Mouse (Mus musculus) ovary, adult 18-20 months (tissue): Measurements from ENCODE around the gene Rpp21.

ENCODE experiments used
- DNase-seq: peaks from one replicate; pipeline ENCODE4 v3.0.0; 2022; ENCODE audit warnings: low spot score, mixed read lengths

Gene Rpp21

GRCm38 (mm10) chr17:36257969-36258368 is at the start of gene Rpp21:
Gene Rpp21 (minus strand): TSS chr17:36258069.
- no peak for DNase-seq

DNA sequence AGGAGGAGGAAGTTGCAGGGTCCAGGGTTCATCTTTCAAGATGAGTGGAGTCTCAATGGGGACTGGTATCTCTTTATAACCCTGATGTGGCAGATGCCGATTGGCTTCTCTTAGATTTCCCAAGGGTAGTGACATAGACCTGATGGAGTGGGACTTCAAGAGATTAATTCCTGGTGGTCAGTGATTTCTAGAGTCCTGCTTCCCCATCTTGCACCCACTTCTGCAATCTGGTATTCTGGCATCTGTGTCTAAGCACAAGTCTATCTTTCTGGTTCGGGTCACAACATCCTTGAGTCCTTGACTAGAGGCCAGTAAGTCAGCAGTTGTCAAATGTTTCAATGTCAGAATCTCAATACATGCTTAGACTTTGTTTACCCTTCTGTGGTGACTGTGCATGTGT is 28.5 kb upstream of the Rpp21 start, which contains the start of gene H2-M10.2:
TSS of gene H2-M10.2 (minus strand) at position 101 of the 400 bp plus-strand sequence.
- DNase-seq = no peak

DNA sequence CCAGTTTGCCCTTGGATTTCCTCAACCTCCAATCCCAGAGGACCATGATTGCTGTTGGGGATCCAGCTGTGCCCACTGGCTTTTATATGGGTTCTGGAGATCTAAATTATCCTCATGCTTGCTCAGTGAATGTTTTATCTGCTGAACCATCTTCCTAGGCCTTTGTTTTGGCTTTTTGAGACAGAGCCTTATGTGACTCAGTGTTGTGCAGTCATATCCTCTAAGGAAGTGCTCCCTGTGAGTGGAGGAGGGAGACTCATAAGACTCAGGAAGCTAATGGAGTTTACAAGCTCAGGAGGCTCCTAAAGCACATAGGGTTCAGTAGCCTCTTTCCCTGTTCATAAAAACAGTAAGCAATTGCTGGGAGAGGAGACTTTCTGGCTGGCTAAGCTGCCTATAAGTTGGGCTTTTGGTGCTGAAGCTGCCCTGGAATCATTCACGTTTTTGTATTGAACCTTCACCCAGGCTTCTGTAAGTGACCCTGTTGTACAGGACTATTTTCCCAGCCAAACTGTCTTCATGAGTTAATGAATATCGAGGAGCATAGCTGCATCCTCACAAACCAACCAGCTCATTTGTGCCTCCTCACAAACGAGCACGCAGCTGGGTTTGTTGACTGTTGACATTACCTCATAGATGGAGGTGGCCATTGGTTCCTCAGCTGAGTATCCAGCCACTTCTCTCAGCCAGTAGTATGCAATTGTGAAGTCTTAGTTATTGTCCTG is 23.8 kb upstream of the Rpp21 start:
- no peak for DNase-seq

- no peak for DNase-seq
Observed at GRCm38 (mm10) chr17:36274776-36275175, 16.9 kb upstream of the Rpp21 start.

DNA sequence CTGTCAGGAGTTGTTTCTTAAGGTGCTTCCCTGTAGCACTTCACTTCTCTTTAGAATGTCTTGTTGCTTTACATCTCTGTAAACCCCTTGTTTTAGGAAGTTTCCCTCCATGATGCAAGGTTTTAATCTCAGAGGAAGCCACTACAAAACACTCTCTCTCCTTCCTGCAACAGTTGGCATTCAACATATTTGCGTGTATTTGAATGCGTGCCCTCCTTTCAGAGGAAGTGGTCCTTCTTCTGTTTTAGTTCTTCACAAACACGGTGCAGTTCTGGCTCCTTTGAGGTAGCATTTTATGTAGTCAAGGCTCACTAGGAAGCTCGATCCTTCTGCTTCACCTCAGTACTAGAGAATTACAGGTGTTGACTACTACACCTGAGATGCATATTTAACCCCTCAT is 15.9 kb upstream of the Rpp21 start:
- DNase-seq = no peak

GRCm38 (mm10) chr17:36272643-36273366 is 14.9 kb upstream of the Rpp21 start:
- DNase-seq = no peak

DNA sequence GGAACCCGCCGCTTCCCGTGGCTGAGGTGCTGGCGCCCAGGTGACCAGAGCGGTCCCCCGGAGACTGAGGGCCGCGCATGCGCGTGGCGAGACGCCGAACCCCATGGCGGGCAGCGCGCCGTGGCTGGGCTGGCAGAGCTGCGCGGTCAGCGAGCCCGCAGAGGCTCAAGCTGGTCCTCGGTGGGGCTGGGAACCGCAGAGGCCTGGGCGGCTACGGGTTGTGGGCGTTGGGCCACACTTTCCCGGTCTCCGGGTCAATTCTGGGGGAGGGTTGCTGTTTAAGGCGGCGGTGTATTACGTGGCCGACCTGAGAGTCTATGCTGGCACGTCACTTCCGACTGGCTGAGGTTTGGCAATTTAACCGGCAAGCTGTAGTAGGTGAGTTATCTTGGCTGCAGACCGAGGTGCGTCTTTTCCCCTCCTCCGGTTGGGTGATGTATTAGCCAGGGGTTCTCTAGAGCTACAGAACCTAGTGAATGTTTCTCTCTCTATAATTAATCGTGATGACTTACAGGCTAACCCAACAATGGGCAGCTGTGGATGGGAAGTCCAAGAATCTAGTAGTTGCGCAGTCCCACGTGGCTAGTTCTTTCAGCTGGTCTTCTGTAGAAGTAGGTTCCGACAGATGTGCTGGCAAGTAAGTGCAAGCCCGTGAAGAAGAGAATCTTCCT is 13.9 kb upstream of the Rpp21 start, which contains the start of gene Trim39:
TSS of gene Trim39 (minus strand) at position 662 of the 671 bp plus-strand sequence.
- DNase-seq = peak; percentile 61

- DNase-seq = peak; percentile 74
Observed at GRCm38 (mm10) chr17:36270956-36271585, 13.2 kb upstream of the Rpp21 start.

DNA sequence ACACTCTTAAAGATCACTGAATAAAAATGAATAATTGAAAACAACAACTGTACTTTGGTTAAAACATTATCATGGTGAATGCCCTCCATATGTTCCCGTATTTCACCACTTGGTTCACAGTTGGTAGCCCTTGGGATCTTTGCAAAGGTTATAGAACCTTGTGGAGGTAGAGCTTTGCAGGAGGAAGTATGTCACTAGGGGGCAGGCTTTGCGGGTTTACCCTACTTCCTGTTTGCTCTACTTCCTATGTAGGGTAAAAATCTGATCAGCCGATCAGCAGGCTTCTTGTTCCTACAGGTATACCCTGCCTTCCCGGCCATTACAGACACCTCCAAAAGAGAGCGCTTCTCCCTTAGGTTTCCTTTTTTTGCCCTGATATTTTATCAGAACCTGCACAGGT is 8.0 kb upstream of the Rpp21 start:
- no peak for DNase-seq

DNA sequence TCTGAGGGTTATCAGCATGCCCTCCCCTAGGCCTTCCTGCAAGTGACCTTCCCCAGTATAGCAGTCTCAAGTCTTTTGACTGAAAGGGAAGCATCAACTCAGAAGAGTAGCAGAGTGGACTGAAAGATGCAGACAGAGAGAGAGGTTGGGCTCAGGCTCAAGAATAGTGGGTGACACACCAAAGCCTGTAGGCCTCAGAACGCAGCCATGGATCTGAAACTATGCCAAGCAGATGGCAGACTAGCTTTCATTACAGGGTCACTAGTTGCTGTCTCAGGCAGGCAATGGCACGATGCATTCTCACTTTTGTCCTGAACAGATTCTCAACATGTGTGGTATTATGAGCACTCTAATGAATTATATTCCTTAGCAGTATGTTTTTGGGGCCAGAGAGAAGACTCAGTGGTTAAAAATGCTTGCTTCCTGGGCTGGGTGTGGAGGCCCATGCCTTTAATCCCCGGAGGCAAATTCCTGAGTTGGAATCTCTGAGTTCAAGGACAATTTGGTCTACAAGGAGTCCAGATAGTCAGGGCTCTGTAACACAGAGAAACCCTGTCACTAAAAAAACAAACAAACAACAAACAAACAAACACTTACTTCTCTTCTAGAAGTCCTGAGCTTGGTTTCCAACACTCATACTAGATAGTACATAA is 6.5 kb upstream of the Rpp21 start:
- no peak for DNase-seq

- no peak for DNase-seq
Observed at GRCm38 (mm10) chr17:36261511-36262166, 3.8 kb upstream of the Rpp21 start.

DNA sequence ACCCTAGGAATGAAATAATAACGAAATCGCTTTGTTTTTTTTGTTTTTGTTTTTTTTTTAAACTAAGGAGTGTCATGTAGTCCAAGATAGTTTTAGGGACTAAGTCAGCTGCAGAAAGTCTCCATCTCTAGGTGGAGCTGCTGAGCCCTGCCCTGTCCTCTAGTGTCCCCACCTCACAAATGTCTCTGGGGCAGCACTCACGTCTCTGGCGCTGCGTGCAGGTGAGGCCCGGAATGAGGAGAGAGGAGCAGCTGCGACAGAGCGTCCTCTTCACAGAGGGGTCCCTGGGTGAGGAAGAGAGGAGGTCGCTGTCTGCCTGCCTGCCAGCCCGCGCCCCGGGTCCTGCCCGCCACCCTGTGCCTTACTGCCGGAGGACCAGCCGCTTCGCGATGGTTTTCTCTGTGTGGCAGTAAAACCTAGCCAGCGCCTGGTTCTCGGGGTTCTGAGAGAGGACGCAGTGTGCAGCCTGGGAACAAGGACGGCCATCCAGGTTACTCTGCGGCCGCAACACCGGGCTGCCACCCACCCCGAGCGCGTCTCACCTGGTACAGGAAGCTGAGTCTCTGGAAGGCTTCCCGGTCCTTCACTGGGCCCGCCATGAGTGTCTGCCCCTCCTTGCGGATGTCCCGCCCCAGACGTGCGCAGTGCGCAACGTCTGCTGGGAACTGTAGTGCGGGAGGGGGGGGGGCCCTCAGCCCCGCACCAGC is 475 bp downstream of the Rpp21 start:
- DNase-seq = peak; percentile 67

DNA sequence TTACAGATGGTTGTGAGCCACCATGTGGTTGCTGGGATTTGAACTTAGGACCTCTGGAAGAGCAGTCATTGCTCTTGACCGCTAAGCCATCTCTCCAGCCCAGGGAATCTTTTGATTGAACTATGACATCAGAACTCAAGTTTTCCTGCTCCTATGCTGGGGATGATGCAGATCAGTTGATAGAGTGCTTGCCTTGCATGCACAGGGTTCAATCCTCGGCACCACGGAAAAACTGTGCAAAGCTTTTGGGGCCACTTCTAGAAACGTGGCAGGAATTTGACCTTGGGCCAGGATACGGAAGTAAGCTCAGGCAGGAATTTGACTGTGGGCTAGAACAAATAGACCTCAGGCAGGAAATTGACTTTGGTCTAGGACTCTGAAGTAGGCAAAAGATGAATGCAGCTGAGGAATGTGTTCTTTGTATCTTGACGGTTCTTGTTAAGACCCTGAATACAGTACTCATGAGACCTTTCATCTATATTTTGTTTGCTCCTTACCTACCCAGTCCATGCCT is 4.7 kb downstream of the Rpp21 start:
- DNase-seq = no peak

DNA sequence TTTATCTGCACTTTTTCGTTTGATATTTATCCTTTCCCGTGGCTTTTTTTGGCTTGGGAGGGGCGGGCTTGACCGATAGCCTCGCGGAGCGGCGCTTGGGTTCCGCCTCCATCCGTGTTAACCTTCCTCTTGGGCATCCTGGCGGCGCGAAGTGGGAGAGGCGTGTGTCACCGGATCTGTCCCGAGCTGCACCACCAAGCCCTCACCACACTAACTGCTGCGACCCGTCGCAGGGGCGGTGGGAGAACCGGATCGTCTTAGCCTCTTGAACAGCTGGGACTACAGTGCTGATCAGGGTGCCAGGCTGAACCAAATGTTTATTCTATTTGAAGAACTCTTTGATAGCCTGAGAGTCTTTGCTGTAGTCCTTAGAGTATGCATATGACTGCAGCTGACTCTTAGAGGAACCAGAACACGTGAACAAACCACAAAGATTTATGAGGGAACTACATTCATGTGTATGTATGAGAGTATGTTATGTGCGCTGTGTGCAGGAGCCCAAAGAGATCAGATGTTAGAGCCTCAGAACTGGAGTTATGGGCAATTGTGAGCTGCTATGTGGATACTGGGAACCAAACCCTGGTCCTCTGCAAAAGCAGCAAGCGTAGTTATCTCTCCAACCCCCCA is 5.5 kb downstream of the Rpp21 start:
- no peak for DNase-seq

- no peak for DNase-seq
Observed at GRCm38 (mm10) chr17:36248886-36249285, 9.0 kb downstream of the Rpp21 start.

GRCm38 (mm10) chr17:36245741-36246140 is 12.1 kb downstream of the Rpp21 start:
- no peak for DNase-seq

DNA sequence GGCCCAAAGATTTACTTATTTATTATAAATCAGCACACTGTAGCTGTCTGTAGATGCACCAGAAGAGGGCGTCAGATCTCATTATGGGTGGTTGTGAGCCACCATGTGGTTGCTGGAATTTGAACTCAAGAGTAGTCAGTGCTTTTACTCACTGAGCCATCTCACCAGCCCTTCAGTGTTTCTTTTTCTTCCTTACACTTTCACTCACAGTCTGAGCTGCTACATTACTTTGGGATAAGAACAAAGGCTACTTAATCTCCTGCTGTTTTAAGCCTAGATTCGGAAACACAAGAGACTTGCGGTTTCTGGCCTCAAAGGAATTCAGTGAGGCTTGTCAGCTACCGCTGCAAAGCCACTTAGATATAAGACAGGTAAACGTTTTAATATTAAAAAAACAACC is 13.8 kb downstream of the Rpp21 start:
- no peak for DNase-seq

DNA sequence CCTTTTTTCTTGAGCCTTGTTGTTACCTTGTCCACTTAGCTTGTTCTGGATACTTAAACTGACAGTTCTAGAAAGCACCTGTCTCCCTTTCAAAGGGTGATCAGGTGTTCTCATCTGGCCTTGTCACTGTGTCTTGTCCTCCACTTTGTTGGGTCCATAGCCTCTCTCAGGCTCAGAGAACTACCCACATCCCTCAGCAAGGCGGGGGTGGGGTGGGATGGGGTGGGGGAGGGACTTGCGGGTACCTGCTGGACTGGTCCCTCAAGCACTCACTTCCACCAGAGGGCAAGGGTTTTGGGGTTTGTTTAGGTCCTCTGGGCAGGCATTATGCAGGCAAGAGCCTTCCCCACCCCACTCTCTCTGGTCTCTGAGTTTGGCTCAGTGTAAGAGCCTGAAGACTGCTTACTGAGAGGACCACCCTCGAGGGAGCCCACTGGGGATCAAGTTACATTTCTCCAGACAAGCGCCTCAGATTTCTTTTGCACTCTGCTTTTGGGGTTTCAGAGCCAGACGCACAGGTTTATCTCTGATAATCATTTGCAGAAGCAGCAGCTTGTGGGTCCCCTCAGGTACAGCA is 17.1 kb downstream of the Rpp21 start:
- DNase-seq = no peak

GRCm38 (mm10) chr17:36237321-36237921 is 20.4 kb downstream of the Rpp21 start:
- DNase-seq = no peak
